Mouse (Mus musculus) CH12.LX (cell line): ENCODE measurements around the gene 1810046K07Rik. TPM values are rescaled to one million over a fixed set of nuclear protein-coding genes. Genes with fewer than 3 reads are reported as not detected.

ENCODE experiments used
- DNase-seq: peaks from one replicate; pipeline ENCODE4 v3.0.0-alpha.2; 2013; ENCODE audit errors: extremely low read depth
- H3K27ac ChIP-seq: 2 replicates; pipeline ENCODE4 v1.5.1; 2012; ENCODE audit warnings: low read depth, mild to moderate bottlenecking, control low read depth, moderate library complexity; ENCODE audit not compliant: insufficient read depth
- H3K27me3 ChIP-seq: replicated peaks from 2 replicates; pipeline ENCODE3; 2012; ENCODE audit warnings: inconsistent platforms
- H3K36me3 ChIP-seq, 2 experiments: replicated peaks in 1 of 2; 2 replicates each; pipeline versions ENCODE3 to v1.6.1; 2012; ENCODE audit warnings: inconsistent platforms in 1 of 2, low read length in 1 of 2, mild to moderate bottlenecking in 1 of 2, mixed read lengths in 1 of 2, moderate library complexity in 1 of 2; ENCODE audit not compliant: control insufficient read depth in 1 of 2, insufficient read depth in 1 of 2
- H3K4me1 ChIP-seq, 2 experiments: 2 replicates each; pipeline ENCODE4 v1.6.1; 2012; ENCODE audit warnings: inconsistent platforms in 1 of 2, moderate library complexity in 1 of 2; ENCODE audit not compliant: insufficient read depth in 2 of 2, control insufficient read depth in 1 of 2
- H3K4me2 ChIP-seq: 2 replicates; pipeline ENCODE4 v1.6.1; 2012; ENCODE audit warnings: low read depth, mild to moderate bottlenecking, control low read depth; ENCODE audit not compliant: poor library complexity, insufficient read depth, severe bottlenecking
- H3K4me3 ChIP-seq, 3 experiments: fragments of 150-350 bp in 1 of 3; sonication (generic) in 1 of 3; replicated peaks in 1 of 3; 2 replicates each; pipeline versions ENCODE3 to v1.5.1; 2011 to 2012; ENCODE audit warnings: low read depth in 2 of 3, low read length in 2 of 3, mild to moderate bottlenecking in 2 of 3, moderate library complexity in 2 of 3, control low read depth in 1 of 3, improper control_type of control experiment in 1 of 3, inconsistent platforms in 1 of 3, mixed read lengths in 1 of 3; ENCODE audit not compliant: poor library complexity in 1 of 3
- H3K79me2 ChIP-seq: replicated peaks from 2 replicates; pipeline ENCODE4 v1.6.1; 2012; ENCODE audit warnings: mild to moderate bottlenecking, moderate library complexity; ENCODE audit not compliant: control insufficient read depth, poor library complexity, insufficient read depth, severe bottlenecking; ENCODE audit errors: extremely low read depth
- H3K9ac ChIP-seq: 2 replicates; pipeline ENCODE4 v1.6.1; 2012; ENCODE audit warnings: low read depth, mild to moderate bottlenecking, control low read depth, moderate library complexity; ENCODE audit not compliant: insufficient read depth
- H3K9me3 ChIP-seq: replicated peaks from 2 replicates; pipeline ENCODE3; 2012; ENCODE audit warnings: low read length, inconsistent platforms, mixed read lengths
- CTCF ChIP-seq, 2 experiments: IDR thresholded peaks in 1 of 2; conservative IDR thresholded peaks in 1 of 2; 2 replicates each; pipeline ENCODE4 v1.5.1; 2011 to 2012; ENCODE audit warnings: low read depth in 2 of 2, low read length in 2 of 2, improper control_type of control experiment in 1 of 2, inconsistent platforms in 1 of 2, mild to moderate bottlenecking in 1 of 2, moderate library complexity in 1 of 2
- ETS1 ChIP-seq: conservative IDR thresholded peaks from 2 replicates; pipeline ENCODE4 v1.6.1; 2012; ENCODE audit warnings: low read depth, mild to moderate bottlenecking, inconsistent platforms, low read length, improper control_type of control experiment, moderate library complexity
- HCFC1 ChIP-seq: IDR thresholded peaks from 2 replicates; pipeline ENCODE4 v1.6.1; 2012; ENCODE audit warnings: low read depth, mild to moderate bottlenecking, inconsistent platforms, low read length, improper control_type of control experiment
- MAFK ChIP-seq: IDR thresholded peaks from 2 replicates; pipeline ENCODE4 v1.6.1; 2011; ENCODE audit warnings: low read length, improper control_type of control experiment; ENCODE audit not compliant: insufficient replicate concordance
- MAX ChIP-seq: IDR thresholded peaks from 2 replicates; pipeline ENCODE4 v1.6.1; 2011; ENCODE audit warnings: low read length, improper control_type of control experiment
- MEF2A ChIP-seq: IDR thresholded peaks from 2 replicates; pipeline ENCODE4 v1.6.1; 2014; ENCODE audit warnings: low read depth, mild to moderate bottlenecking, inconsistent platforms, low read length, improper control_type of control experiment, borderline replicate concordance
- MXI1 ChIP-seq: IDR thresholded peaks from 2 replicates; pipeline ENCODE4 v1.6.1; 2011; ENCODE audit warnings: mild to moderate bottlenecking, low read depth, low read length, improper control_type of control experiment
- MYC ChIP-seq: IDR thresholded peaks from 2 replicates; pipeline ENCODE4 v1.6.1; 2011; ENCODE audit warnings: low read depth, mild to moderate bottlenecking, improper control_type of control experiment, low read length
- NELFE ChIP-seq: IDR thresholded peaks from 2 replicates; pipeline ENCODE4 v1.6.1; 2011; ENCODE audit warnings: low read depth, low read length, improper control_type of control experiment
- NRF1 ChIP-seq: IDR thresholded peaks from 2 replicates; pipeline ENCODE4 v1.6.1; 2014; ENCODE audit warnings: low read depth, mild to moderate bottlenecking, inconsistent platforms, low read length, improper control_type of control experiment, moderate library complexity
- POLR2A ChIP-seq: IDR thresholded peaks from 2 replicates; pipeline ENCODE4 v1.6.1; 2011; ENCODE audit warnings: low read depth, mild to moderate bottlenecking, improper control_type of control experiment, low read length
- POLR2AphosphoS2 ChIP-seq: IDR thresholded peaks from 2 replicates; pipeline ENCODE4 v1.6.1; 2011; ENCODE audit warnings: low read depth, low read length, improper control_type of control experiment
- RAD21 ChIP-seq: IDR thresholded peaks from 2 replicates; pipeline ENCODE4 v1.6.1; 2011; ENCODE audit warnings: low read depth, mild to moderate bottlenecking, low read length, improper control_type of control experiment, moderate library complexity
- SMC3 ChIP-seq: IDR thresholded peaks from 2 replicates; pipeline ENCODE4 v1.6.1; 2011; ENCODE audit warnings: low read depth, low read length, improper control_type of control experiment
- UBTF ChIP-seq: IDR thresholded peaks from 2 replicates; pipeline ENCODE4 v1.6.1; 2012; ENCODE audit warnings: low read depth, mild to moderate bottlenecking, inconsistent platforms, low read length, improper control_type of control experiment, moderate library complexity
- USF2 ChIP-seq: conservative IDR thresholded peaks from 2 replicates; pipeline ENCODE4 v1.6.1; 2011; ENCODE audit warnings: low read depth, low read length, improper control_type of control experiment
- ZC3H11A ChIP-seq: IDR thresholded peaks from 2 replicates; pipeline ENCODE4 v1.6.1; 2012; ENCODE audit warnings: low read depth, mild to moderate bottlenecking, inconsistent platforms, low read length, improper control_type of control experiment
- ZKSCAN1 ChIP-seq: IDR thresholded peaks from 2 replicates; pipeline ENCODE4 v1.6.1; 2012; ENCODE audit warnings: low read depth, inconsistent platforms, low read length, improper control_type of control experiment, borderline replicate concordance
- ZMIZ1 ChIP-seq: IDR thresholded peaks from 2 replicates; pipeline ENCODE4 v1.6.1; 2012; ENCODE audit warnings: low read depth, mild to moderate bottlenecking, inconsistent platforms, low read length, improper control_type of control experiment
- ZNF384 ChIP-seq: IDR thresholded peaks from 2 replicates; pipeline ENCODE4 v1.6.1; 2012; ENCODE audit warnings: low read depth, low read length, improper control_type of control experiment, inconsistent platforms
- dilution Hi-C: fragments of 300-500 bp; cut with MboI; formaldehyde crosslinking; loops from 2 replicates; pipeline ENCODE4 v1.14.3; 2020; ENCODE audit warnings: low sequenced_read_pairs; ENCODE audit not compliant: extremely low pct_unique_long_range_greater_than_20kb, extremely low pct_ligation_motif_present
- in situ Hi-C: fragments of 300-500 bp; cut with MboI; formaldehyde crosslinking; loops from 3 replicates; pipeline ENCODE4 v1.14.3; 2019; ENCODE audit warnings: low sequenced_read_pairs, low pct_ligation_motif_present, low pct_unique_long_range_greater_than_20kb, mixed read lengths
- polyA plus RNA-seq: library from polyadenylated mRNA; unstranded; fragments of >175 nt; gene quantifications from 2 replicates; pipeline ENCODE4 v1.2.1, GENCODE M21; 2012; ENCODE audit warnings: low read depth; ENCODE audit not compliant: insufficient read length
- total RNA-seq, 2 experiments: library from RNA; depleted of rRNA; stranded (reverse); fragments of 300-350 nt in 1 of 2; fragments of >200 nt in 1 of 2; gene quantifications; 2 replicates each; pipeline ENCODE4 v1.2.3; 2012 to 2014

Gene 1810046K07Rik
- total and polyA plus RNA-seq, 3 experiments, result 33.4 to 188 (median 59.9) TPM

- H3K4me3 ChIP-seq, result no peak overlapping the region
- TF ChIP-seq SMC3 (peak; percentile 94), USF2 (no peak), RAD21 (peak; percentile 89), MAFK (peak; percentile 64; the same call in 1 of the 2 replicates), ETS1 (no peak), ZMIZ1 (no peak), ZNF384 (no peak), MYC (no peak), ZC3H11A (peak; percentile 74), UBTF (no peak), NRF1 (no peak), MEF2A (no peak), POLR2AphosphoS2 (0 out of 2 replicates have a peak, but pooled peaks have one; percentile 5), CTCF (conservative IDR thresholded peaks at IDR 0.05 in 1 of 2, IDR thresholded peaks at IDR 0.05 in 1 of 2; ENCODE audit: low read depth in 2 of 2, low read length in 2 of 2) (peak; percentile 53 to 90; a peak in 3 of 4 replicates), ZKSCAN1 (no peak), MAX (no peak), MXI1 (no peak), POLR2A (0 out of 2 replicates have a peak, but pooled peaks have one; percentile 4)
- H3K4me2 ChIP-seq, result no peak overlapping the region
- in situ Hi-C loops (loop anchor here (5.0 kb wide), 1 partner anchor 120 kb away; no protein-coding TSS in a partner anchor), dilution Hi-C loops (no loop called here)
- H3K27ac ChIP-seq, result no peak overlapping the region
- H3K4me1 ChIP-seq, result peaks cover 0 to 16% of the 10 kb centered on the region in 2 experiments; a peak in 2 of 4 replicates
- H3K9ac ChIP-seq, result no peak overlapping the region
- no peaks in the 10 kb centered on the region for H3K27me3 ChIP-seq
- peaks cover 19% of the 10 kb centered on the region for H3K79me2 ChIP-seq
- no peaks in the 10 kb centered on the region for H3K9me3 ChIP-seq
- peak; percentile 84 for DNase-seq
- peaks cover 81 to 99% of the 10 kb centered on the region in 2 experiments for H3K36me3 ChIP-seq
Measured at GRCm38 (mm10) chr9:51292674-51293073, 36.0 kb downstream of the 1810046K07Rik start.

GRCm38 (mm10) chr9:51290980-51291379 lies 37.7 kb downstream of the 1810046K07Rik start:
- Histone ChIP-seq H3K4me1 (peaks cover 0 to 6% of the 10 kb centered on the region in 2 experiments; a peak in 2 of 4 replicates), H3K79me2 (0 out of 2 replicates have a peak, but pooled peaks cover 11% of the 10 kb centered on the region)

More at GRCm38 (mm10) chr9:51290980-51291379, 37.7 kb downstream of the 1810046K07Rik start:
- Histone ChIP-seq H3K4me2 (no peak overlapping the region), H3K4me3 (no peak overlapping the region), H3K36me3 (peaks cover 71 to 96% of the 10 kb centered on the region in 2 experiments), H3K27ac (no peak overlapping the region), H3K9ac (no peak overlapping the region), H3K9me3 (no peaks in the 10 kb centered on the region), H3K27me3 (no peaks in the 10 kb centered on the region)
- dilution Hi-C loops, result no loop called here
- no peak for TF ChIP-seq HCFC1
- no peak for TF ChIP-seq NELFE
- no peak for TF ChIP-seq ZMIZ1
- in situ Hi-C loops, result loop anchor here (5.0 kb wide), 1 partner anchor 119 kb away; no protein-coding TSS in a partner anchor
- DNase-seq, result no peak
